Mouse (Mus musculus) C2C12 (cell line): ENCODE measurements around the gene Mitf.

Experiments used
- CEBPB ChIP-seq: IDR thresholded peaks from one replicate; pipeline ENCODE4 v1.6.1; 2011; ENCODE audit warnings: low read depth, mild to moderate bottlenecking, control low read depth, moderate library complexity
- CTCF ChIP-seq: IDR thresholded peaks from one replicate; pipeline ENCODE4 v1.5.1; 2011; ENCODE audit not compliant: control insufficient read depth, insufficient read depth, insufficient read length
- FOSL1 ChIP-seq: IDR thresholded peaks from one replicate; pipeline ENCODE4 v1.8.0; 2011; ENCODE audit warnings: mild to moderate bottlenecking, low read length; ENCODE audit not compliant: poor library complexity, insufficient read depth, severe bottlenecking
- MAX ChIP-seq: IDR thresholded peaks from one replicate; pipeline ENCODE4 v1.6.1; 2011; ENCODE audit warnings: mild to moderate bottlenecking, control low read depth
- MYOD1 ChIP-seq: IDR thresholded peaks from one replicate; pipeline ENCODE4 v1.6.1; 2011; ENCODE audit warnings: low read depth; ENCODE audit not compliant: control insufficient read depth, insufficient read length
- MYOG ChIP-seq: IDR thresholded peaks from one replicate; pipeline ENCODE4 v1.6.1; 2011; ENCODE audit not compliant: control insufficient read depth, insufficient read length; ENCODE audit errors: extremely low read depth

DNA sequence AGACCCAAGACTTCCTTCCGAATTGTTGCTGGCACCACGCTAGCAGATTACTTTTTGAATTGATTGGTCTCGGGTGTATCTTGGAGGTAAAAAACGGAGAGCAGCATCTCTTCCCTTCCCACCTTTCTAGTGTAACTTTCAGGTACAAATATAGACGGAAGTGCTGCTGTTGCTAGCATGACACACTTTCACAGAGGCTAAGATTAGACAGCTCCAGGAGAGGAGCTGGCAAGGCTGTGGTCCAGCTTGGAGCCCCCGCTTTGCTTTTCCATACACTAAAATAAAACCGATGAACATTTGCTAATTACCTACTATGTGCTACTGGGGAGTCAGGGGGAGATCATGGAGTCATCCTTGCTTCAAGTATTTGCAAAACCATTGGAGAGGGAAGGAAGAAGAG, 37.3 kb upstream of the Mitf start:
- TF ChIP-seq MYOD1 (no peak), CTCF (no peak), CEBPB (no peak), MAX (no peak), MYOG (no peak), FOSL1 (no peak)
